Mouse (Mus musculus) left cerebral cortex, postnatal 14 days (tissue): ENCODE data around the gene Ccnf. TPM values are rescaled to one million over a fixed set of nuclear protein-coding genes. Genes with fewer than 3 reads are reported as not detected.

Experiments
- DNase-seq, 2 experiments: peaks; one replicate each; pipeline ENCODE4 v3.0.0; 2021 to 2022; ENCODE audit warnings: low spot score in 2 of 2, mixed read lengths in 1 of 2
- intact Hi-C: fragments of 180-260 bp; cut with DNase I; formaldehyde crosslinking; loops from one replicate; pipeline ENCODE4 v1.15.1; 2025
- total RNA-seq, 2 experiments: library from RNA; stranded (reverse); gene quantifications; 2 replicates each; pipeline ENCODE4 v1.2.3; 2021

The Ccnf gene
- total RNA-seq, 2 experiments from 2014 or later: 6.2 to 6.7 TPM

DNA sequence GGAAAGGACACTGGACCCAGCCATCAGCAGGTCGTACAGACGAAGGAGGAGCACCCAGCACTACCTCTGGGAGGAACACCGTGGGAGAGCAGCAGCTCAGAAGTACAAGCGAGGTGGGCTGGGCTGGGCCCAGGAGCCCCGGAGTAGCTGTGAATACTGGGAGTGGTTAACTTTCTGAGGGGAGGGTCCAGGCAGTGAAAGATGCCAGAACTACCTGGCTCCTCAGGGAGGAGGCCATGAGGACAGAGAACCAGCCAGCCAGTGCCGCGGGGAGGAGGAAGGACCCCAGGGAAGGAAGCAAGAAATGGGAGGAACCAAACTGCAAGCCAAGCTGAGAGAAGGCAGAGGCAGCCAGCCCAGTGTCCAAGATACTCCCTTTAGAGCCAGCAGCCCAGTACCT is 23.3 kb downstream of the Ccnf start:
- DNase-seq: no peak
- intact Hi-C loops: no loop called here

GRCm38 (mm10) chr17:24226721-24227120 is 24.6 kb downstream of the Ccnf start:
- DNase-seq: no peak
- intact Hi-C loops: no loop called here

GRCm38 (mm10) chr17:24225851-24226250 is 25.4 kb downstream of the Ccnf start:
- intact Hi-C loops: no loop called here
- DNase-seq: no peak

GRCm38 (mm10) chr17:24224741-24225140 is 26.5 kb downstream of the Ccnf start:
- intact Hi-C loops: loop anchor here (5.0 kb wide), 1 partner anchor 128 kb away; the partner anchor contains the start of genes Abca17 and Abca3
- DNase-seq: no peak

DNA sequence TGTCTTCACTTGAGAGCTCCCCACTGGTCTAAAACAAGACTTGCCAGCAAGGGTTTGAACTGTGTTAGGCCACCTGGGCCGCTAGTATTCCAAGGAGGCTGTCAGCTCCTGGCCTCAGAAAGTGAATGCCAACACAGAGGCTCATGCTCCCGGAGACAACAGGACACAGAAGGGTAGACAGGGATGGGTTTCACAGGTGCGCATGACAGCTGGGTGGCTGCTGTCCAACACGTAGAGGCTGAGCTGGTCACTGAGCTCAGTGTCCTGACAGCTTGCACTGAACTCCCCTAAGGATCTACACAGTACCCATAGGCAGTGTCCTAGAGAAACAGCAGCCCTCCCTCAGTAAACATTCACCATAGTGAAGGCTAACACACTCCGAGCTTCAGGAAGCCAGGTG is 27.8 kb downstream of the Ccnf start:
- DNase-seq: no peak
- intact Hi-C loops: loop anchor here (5.0 kb wide), 1 partner anchor 129 kb away; the partner anchor contains the start of genes Abca17 and Abca3

GRCm38 (mm10) chr17:24222653-24223052 is 28.6 kb downstream of the Ccnf start:
- DNase-seq: no peak
- intact Hi-C loops: loop anchor here (5.0 kb wide), 1 partner anchor 130 kb away; the partner anchor contains the start of genes Abca17 and Abca3

- intact Hi-C loops: loop anchor here (5.0 kb wide), 1 partner anchor 132 kb away; the partner anchor contains the start of genes Abca17 and Abca3
- peak; percentile 92 to 94 for DNase-seq
Observed at GRCm38 (mm10) chr17:24220435-24221411, 30.6 kb downstream of the Ccnf start, which contains the start of gene Tedc2. Gene Tedc2, minus strand, starts transcription at chr17:24220851.

- DNase-seq: no peak
- intact Hi-C loops: no loop called here
Observed at GRCm38 (mm10) chr17:24216836-24217235, 34.4 kb downstream of the Ccnf start.

DNA sequence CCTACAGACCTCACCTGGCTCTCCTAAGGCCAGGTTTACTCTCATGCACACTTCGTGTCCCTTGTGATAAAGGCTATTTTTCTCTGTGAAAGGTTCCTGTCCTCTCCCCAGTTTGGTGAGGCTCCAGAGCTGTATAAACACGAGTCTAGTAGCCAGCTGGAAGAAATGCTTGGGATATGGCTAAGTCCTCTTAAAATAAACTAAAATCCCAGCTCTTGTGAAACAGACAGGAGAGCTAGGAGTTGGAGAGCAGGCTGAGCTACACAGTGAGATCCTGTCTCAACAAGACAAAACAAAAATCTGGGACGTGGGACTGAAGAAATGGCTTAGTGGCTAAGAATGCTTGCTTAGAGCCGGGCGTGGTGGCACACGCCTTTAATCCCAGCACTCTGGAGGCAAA is 38.1 kb downstream of the Ccnf start:
- DNase-seq: peak in 1 of 2 experiments; percentile 62
- intact Hi-C loops: no loop called here

DNA sequence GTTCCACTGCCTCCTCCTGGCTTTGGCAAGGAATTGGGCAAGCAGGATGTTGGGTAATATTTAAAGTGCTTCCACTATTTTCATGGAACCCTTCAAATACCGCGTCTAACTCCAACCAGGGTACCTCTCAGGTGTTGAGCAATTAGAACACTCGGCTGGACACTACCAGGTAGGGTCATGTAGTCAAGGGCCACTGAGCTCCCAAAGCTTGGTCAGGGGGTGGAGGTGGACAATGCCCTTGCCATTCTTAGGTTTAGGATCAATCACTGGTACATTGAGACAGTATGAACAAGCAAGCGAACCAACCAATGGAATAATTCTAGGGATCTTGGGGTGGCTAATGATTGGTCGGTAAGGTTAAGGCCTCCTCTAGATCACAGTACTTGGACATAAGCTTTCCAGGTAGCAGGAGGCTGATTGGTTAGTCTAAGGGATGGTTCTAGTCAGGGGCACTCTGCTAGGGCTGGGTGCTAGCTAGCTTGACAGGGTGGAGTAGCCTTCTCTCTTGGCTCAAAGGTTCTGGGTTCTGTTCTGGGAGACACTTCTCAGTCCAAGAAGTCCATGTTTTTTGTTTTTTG is 38.8 kb downstream of the Ccnf start:
- DNase-seq: no peak
- intact Hi-C loops: no loop called here

DNA sequence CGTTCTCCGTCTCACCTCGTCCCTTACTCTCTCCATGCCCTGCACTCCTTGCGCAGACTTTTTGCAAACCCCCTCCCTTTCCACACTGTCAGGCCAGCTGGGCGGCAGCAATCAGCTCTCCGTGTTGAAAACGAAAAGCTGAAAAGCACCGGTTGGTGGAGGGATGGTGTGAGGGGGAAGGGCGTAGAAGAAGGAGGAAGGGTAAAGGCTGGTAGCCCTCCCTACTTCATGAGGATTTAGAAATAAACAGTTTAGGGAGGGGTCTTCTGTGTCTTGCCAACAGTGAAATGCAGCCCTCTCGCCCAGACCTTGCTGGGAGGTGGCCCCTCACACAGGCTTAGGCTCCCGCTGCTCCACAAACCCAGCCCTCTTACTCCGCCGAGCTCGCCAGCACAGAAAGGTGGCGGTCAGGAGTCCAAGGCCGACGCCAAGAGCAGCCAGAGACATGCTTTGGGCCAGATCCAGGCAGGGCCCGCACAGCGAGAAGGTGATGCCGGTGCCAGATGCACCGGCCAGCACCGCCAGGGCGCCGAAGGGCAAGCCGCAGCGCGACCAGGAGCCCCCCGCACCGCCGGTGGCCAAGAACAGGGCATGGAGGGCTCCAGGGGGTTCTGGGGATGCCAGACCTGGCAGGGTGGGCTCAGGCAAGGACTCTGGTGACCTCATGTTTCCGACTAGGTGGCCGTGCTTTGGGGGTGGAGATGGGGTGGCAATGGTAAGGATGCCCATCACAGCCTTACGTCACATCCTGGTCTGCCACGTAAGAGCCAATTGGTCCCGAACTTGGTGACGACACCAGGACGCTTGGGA is 39.4 kb downstream of the Ccnf start:
- intact Hi-C loops: no loop called here
- DNase-seq: peak; percentile 87 to 92

- no peak for DNase-seq
- intact Hi-C loops: no loop called here
Observed at GRCm38 (mm10) chr17:24210591-24210990, 40.7 kb downstream of the Ccnf start.

DNA sequence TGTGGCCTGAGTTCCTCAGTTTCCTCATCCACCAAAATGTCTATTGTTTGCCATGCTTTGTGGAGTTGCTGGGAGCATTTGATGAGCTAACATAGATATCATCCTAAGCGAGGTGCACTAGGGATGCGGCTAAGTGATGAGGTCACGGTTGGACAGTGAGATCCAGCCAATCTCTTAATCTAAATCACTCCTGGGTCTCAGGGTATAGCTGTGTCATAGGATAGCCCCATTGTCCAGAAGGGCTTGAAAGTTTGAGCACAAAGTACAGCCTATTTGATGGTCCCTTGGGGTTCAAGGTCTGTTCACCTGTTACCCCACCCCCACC is 41.4 kb downstream of the Ccnf start:
- intact Hi-C loops: loop anchor here (5.0 kb wide), 1 partner anchor 43 kb away; the partner anchor contains the start of gene Atp6v0c
- no peak for DNase-seq

GRCm38 (mm10) chr17:24209043-24209915 is 42.0 kb downstream of the Ccnf start, which contains the start of gene Ntn3:
Gene Ntn3, minus strand, starts transcription at chr17:24209531.
- intact Hi-C loops: loop anchor here (5.0 kb wide), 1 partner anchor 42 kb away; the partner anchor contains the start of gene Atp6v0c
- DNase-seq: peak; percentile 43 to 53

DNA sequence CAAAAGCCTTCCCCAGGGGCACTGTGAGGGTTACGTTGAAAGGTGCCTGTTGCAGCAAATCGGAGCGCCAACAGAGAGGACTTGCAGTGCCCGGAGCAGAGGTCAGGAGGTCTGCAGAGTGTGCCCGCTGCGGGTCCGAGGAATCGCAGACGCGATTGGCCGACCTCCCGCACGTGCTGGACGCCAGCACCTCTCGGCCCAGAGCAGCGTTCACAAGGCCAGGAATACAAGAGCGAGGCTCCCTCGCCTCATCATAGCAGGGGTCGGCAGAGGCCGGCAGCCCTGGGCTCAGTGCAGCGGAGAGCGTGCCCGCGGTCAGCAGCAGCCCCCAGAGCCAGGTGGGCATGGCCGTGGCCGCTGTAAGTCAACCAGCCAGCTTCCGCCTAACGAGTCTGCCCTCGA is 42.6 kb downstream of the Ccnf start:
- intact Hi-C loops: loop anchor here (5.0 kb wide), 1 partner anchor 41 kb away; the partner anchor contains the start of gene Atp6v0c
- no peak for DNase-seq

- intact Hi-C loops: loop anchor here (5.0 kb wide), 1 partner anchor 41 kb away; the partner anchor contains the start of gene Atp6v0c
- DNase-seq: no peak
Observed at GRCm38 (mm10) chr17:24207768-24208640, 43.3 kb downstream of the Ccnf start.
